Mouse (Mus musculus): ENCODE data around the gene Satb1.

GRCm38 (mm10) chr17:51836243-51836642 lies 3.2 kb upstream of the Satb1 start:
- no peak for TF ChIP-seq CTCF (IDR thresholded peaks at IDR 0.05; ENCODE audit: extremely low read depth, insufficient read length, insufficient replicate concordance, low read depth, low read length)
- no peak for TF ChIP-seq POLR2A (IDR thresholded peaks at IDR 0.05; ENCODE audit: low read depth, low read length)

Data from small intestine, adult 2 months (tissue).